27 mouse cellular contexts compared by ENCODE assay signal in genomic region chr1:43124726-43125125, GRCm38 (mm10). TPM values are rescaled to one million over a fixed set of nuclear protein-coding genes. Genes with fewer than 3 reads are reported as not detected.
A peak's percentile ranks its signal among the peaks of the same experiment; 100 is the strongest.
DNase-seq lines count a peak whose midpoint lies in the region; ATAC-seq and TF ChIP-seq lines count a peak whose summit lies in the region.
"Had no signal": no experiment of that assay in that cellular context is flagged by ENCODE, and none has a peak within 500 bp of the region (broad histone marks: within the 10 kb centered on the region; RNA-seq: fewer than 3 reads in every experiment).

No protein-coding gene starts in this region.

- TF ChIP-seq EP300 in heart, adult 2 months (IDR thresholded peaks at IDR 0.05; ENCODE audit: insufficient read depth, low read depth, low read length): 0 out of 2 replicates have a peak, but pooled peaks have one; percentile 4
- TF ChIP-seq EP300 in lung, postnatal 0 days (IDR thresholded peaks at IDR 0.05): peak; percentile 62

- no peak overlapping the region for H3K4me2 ChIP-seq in heart, embryonic 16.5 days (ENCODE audit: low read depth, low read length)
- H3K4me2 ChIP-seq in heart, embryonic 11.5 days: no peak overlapping the region
- no peak overlapping the region for H3K4me2 ChIP-seq in lung, postnatal 0 days (replicated peaks; ENCODE audit: low read depth, low read length)
- H3K4me2 ChIP-seq: forebrain, embryonic 12.5 days; hindbrain, embryonic 12.5 days; intestine, embryonic 15.5 days; limb, embryonic 13.5 days; liver, embryonic 11.5 days had no signal

- H3K79me2 ChIP-seq in heart, adult 2 months (replicated peaks; ENCODE audit: control insufficient read depth, insufficient read depth, low read length): no peaks in the 10 kb centered on the region

- peaks cover 11% of the 10 kb centered on the region for H3K36me3 ChIP-seq in heart, adult 2 months (ENCODE audit: control insufficient read depth, insufficient read depth, low read length)
- H3K36me3 ChIP-seq in heart, embryonic 16.5 days (ENCODE audit: control insufficient read depth, insufficient read depth): peaks cover 59% of the 10 kb centered on the region
- H3K36me3 ChIP-seq in heart, embryonic 11.5 days (ENCODE audit: control insufficient read depth, insufficient read depth, low read length): peaks cover 27% of the 10 kb centered on the region
- no peaks in the 10 kb centered on the region for H3K36me3 ChIP-seq in lung, postnatal 0 days (ENCODE audit: insufficient read depth, low read length)
- H3K36me3 ChIP-seq: forebrain, embryonic 12.5 days had no signal

- no peaks in the 10 kb centered on the region for H3K4me1 ChIP-seq in heart, adult 2 months (ENCODE audit: control insufficient read depth, insufficient read depth, low read length)
- peaks cover 19% of the 10 kb centered on the region for H3K4me1 ChIP-seq in heart, embryonic 16.5 days (ENCODE audit: control insufficient read depth, insufficient read depth, low read length)
- H3K4me1 ChIP-seq in heart, embryonic 11.5 days (ENCODE audit: control insufficient read depth, insufficient read depth, low read length): peaks cover 13% of the 10 kb centered on the region; the same call in 1 of the 2 replicates
- H3K4me1 ChIP-seq in lung, postnatal 0 days (ENCODE audit: insufficient read depth, low read depth, low read length): no peaks in the 10 kb centered on the region
- H3K4me1 ChIP-seq: forebrain, embryonic 12.5 days; hindbrain, embryonic 12.5 days; intestine, embryonic 15.5 days had no signal

- intact Hi-C loops in heart, adult 2 months (cut with DNase I): no loop called here

- no peaks in the 10 kb centered on the region for H3K27me3 ChIP-seq in heart, adult 2 months (ENCODE audit: control insufficient read depth, insufficient read depth, low read length)
- H3K27me3 ChIP-seq in heart, embryonic 16.5 days (ENCODE audit: control insufficient read depth, insufficient read depth, low read length): no peaks in the 10 kb centered on the region
- no peaks in the 10 kb centered on the region for H3K27me3 ChIP-seq in heart, embryonic 11.5 days (ENCODE audit: control insufficient read depth, insufficient read depth, low read length)
- no peaks in the 10 kb centered on the region for H3K27me3 ChIP-seq in lung, postnatal 0 days (replicated peaks; ENCODE audit: insufficient read depth, low read length)
- H3K27me3 ChIP-seq: forebrain, embryonic 12.5 days; hindbrain, embryonic 12.5 days; intestine, embryonic 15.5 days; limb, embryonic 13.5 days had no signal

- WGBS in heart, adult 2 months: 60% methylated on average over 4 of the region's 4 CpGs
- WGBS in heart, embryonic 16.5 days: 49% methylated on average over 4 of the region's 4 CpGs
- 61% methylated on average over 4 of the region's 4 CpGs for WGBS in heart, embryonic 11.5 days (ENCODE audit: insufficient replicate concordance)
- 51% methylated on average over 4 of the region's 4 CpGs for WGBS in lung, postnatal 0 days

- no peak overlapping the region for H3K4me3 ChIP-seq in heart, adult 2 months
- H3K4me3 ChIP-seq in heart, embryonic 16.5 days (ENCODE audit: low read length): no peak overlapping the region
- H3K4me3 ChIP-seq in heart, embryonic 11.5 days (ENCODE audit: low read depth, low read length): no peak overlapping the region
- H3K4me3 ChIP-seq in lung, postnatal 0 days (ENCODE audit: low read depth, low read length): no peak overlapping the region
- H3K4me3 ChIP-seq: forebrain, embryonic 12.5 days; hindbrain, embryonic 12.5 days; intestine, embryonic 15.5 days; layer of hippocampus, adult 2 months; limb, embryonic 13.5 days had no signal

- no peak for TF ChIP-seq CTCF in heart, adult 2 months (IDR thresholded peaks at IDR 0.05)
- no peak for TF ChIP-seq CTCF in lung, postnatal 0 days (IDR thresholded peaks at IDR 0.05)

- H3K9ac ChIP-seq in heart, adult 2 months (ENCODE audit: low read depth, low read length): no peak overlapping the region
- 0 out of 2 replicates have a peak overlapping the region, but pooled peaks have one; percentile 8 for H3K9ac ChIP-seq in heart, embryonic 16.5 days (ENCODE audit: low read length)
- H3K9ac ChIP-seq in heart, embryonic 11.5 days (ENCODE audit: low read depth, low read length): no peak overlapping the region
- H3K9ac ChIP-seq in lung, postnatal 0 days (replicated peaks; ENCODE audit: low read depth): no peak overlapping the region
- H3K9ac ChIP-seq: forebrain, embryonic 12.5 days; forebrain, postnatal 0 days; hindbrain, embryonic 12.5 days; intestine, embryonic 15.5 days; limb, embryonic 13.5 days had no signal

- ATAC-seq in heart, embryonic 16.5 days (replicated peaks; ENCODE audit: extremely low read depth, insufficient read depth, low FRiP score): peak; percentile 33; the same call in 1 of the 2 replicates
- no peak for ATAC-seq in heart, embryonic 11.5 days (replicated peaks; ENCODE audit: insufficient number of reproducible peaks, low FRiP score, low TSS enrichment)
- ATAC-seq in lung, postnatal 0 days: peak; percentile 57
- ATAC-seq: activated CD4-positive, CD25-positive, alpha-beta regulatory T cell, adult 4 months; forebrain, postnatal 0 days; hindbrain, postnatal 0 days; intestine, embryonic 15.5 days had no signal

- no peak for TF ChIP-seq POLR2A in heart, adult 2 months (IDR thresholded peaks at IDR 0.05; ENCODE audit: insufficient read depth, low read depth, low read length)

- no peaks in the 10 kb centered on the region for H3K9me3 ChIP-seq in heart, embryonic 16.5 days (replicated peaks; ENCODE audit: control insufficient read depth, low read length)
- no peaks in the 10 kb centered on the region for H3K9me3 ChIP-seq in heart, embryonic 11.5 days (replicated peaks; ENCODE audit: control insufficient read depth, low read length)
- H3K9me3 ChIP-seq in lung, postnatal 0 days (ENCODE audit: low read length): no peaks in the 10 kb centered on the region
- H3K9me3 ChIP-seq: forebrain, embryonic 12.5 days; hindbrain, embryonic 12.5 days; intestine, embryonic 15.5 days; limb, embryonic 13.5 days had no signal

- no peak for DNase-seq in heart, adult 2 months
- no peak for DNase-seq in heart, adult 18-20 months
- DNase-seq in lung, postnatal 0 days (ENCODE audit: low spot score): peak; percentile 45
- no peak for DNase-seq in lung, postnatal 10 days
- DNase-seq in lung, postnatal 36 days: peak; percentile 17
- DNase-seq in gastrocnemius, postnatal 25 days: no peak
- DNase-seq: adrenal gland, adult 2 months; adrenal gland, postnatal 36 days; cerebellum, adult 18-20 months; cerebellum, postnatal 14 days; forebrain, postnatal 0 days; kidney, adult 2 months; kidney, postnatal 36 days; midbrain, embryonic 14.5 days; retina, postnatal 1 day; right cerebral cortex, postnatal 14 days; thymus, postnatal 4 days had no signal

- no peak overlapping the region; the same call in 1 of the 2 replicates for H3K27ac ChIP-seq in heart, adult 2 months
- peak overlapping the region; percentile 59 for H3K27ac ChIP-seq in heart, embryonic 16.5 days (ENCODE audit: low read length)
- no peak overlapping the region for H3K27ac ChIP-seq in heart, embryonic 11.5 days (ENCODE audit: low read depth, low read length)
- H3K27ac ChIP-seq in lung, postnatal 0 days (ENCODE audit: low read length): no peak overlapping the region; the same call in 1 of the 2 replicates
- H3K27ac ChIP-seq: forebrain, embryonic 12.5 days; hindbrain, embryonic 12.5 days; hindbrain, postnatal 0 days; intestine, embryonic 15.5 days; layer of hippocampus, adult 2 months; limb, embryonic 13.5 days had no signal

RNA-seq across cellular contexts. Expression of gene AI597479, which starts 26.2 kb away (rescaled TPM):
- 10 to 100 TPM; 20.3 to 21.1 TPM for total RNA-seq in heart, adult 2 months (2021)
- polyA plus RNA-seq in heart, adult 2 months (2012; rRNA removed): 8.4 and 13.2 TPM in 2 replicates
- 10 to 100 TPM; 21.5 to 24.2 TPM for total RNA-seq in heart, adult 18-20 months (2021)
- polyA plus RNA-seq in heart, embryonic 16.5 days (2015; fragmentation: Nextera tagmentation; extraction: Ambion mirVana): 24.5 and 24.8 TPM in 2 replicates
- polyA plus RNA-seq in heart, embryonic 11.5 days (2014; fragmentation: Nextera tagmentation; extraction: Ambion mirVana): 22.4 and 29.8 TPM in 2 replicates
- polyA plus RNA-seq in lung, postnatal 0 days (2015; fragmentation: Nextera tagmentation; extraction: Ambion mirVana): 16.3 and 17.6 TPM in 2 replicates
- 10 to 100 TPM; 12.4 to 12.9 TPM for total RNA-seq in gastrocnemius, postnatal 25 days (2021)

RNA-seq across cellular contexts. Expression of gene Tgfbrap1, which starts 26.3 kb away (rescaled TPM):
- 10 to 100 TPM; 13.9 to 14.5 TPM for total RNA-seq in heart, adult 2 months (2021)
- 11.2 and 15.4 TPM in 2 replicates for polyA plus RNA-seq in heart, adult 2 months (2012; rRNA removed)
- 10 to 100 TPM; 14.2 to 15.1 TPM for total RNA-seq in heart, adult 18-20 months (2021)
- 7.2 and 7.3 TPM in 2 replicates for polyA plus RNA-seq in heart, embryonic 16.5 days (2015; fragmentation: Nextera tagmentation; extraction: Ambion mirVana)
- polyA plus RNA-seq in heart, embryonic 11.5 days (2014; fragmentation: Nextera tagmentation; extraction: Ambion mirVana): 8.6 and 8.7 TPM in 2 replicates
- polyA plus RNA-seq in lung, postnatal 0 days (2015; fragmentation: Nextera tagmentation; extraction: Ambion mirVana): 7.7 and 8.4 TPM in 2 replicates
- 10 to 100 TPM; 10.2 to 10.5 TPM for total RNA-seq in gastrocnemius, postnatal 25 days (2021)

Comparison
In these comparisons a context has a peak if more than half of its experiments do, and no peak if none do; other contexts are left out.
1. DNase-seq: peak in lung, postnatal 0 days (single experiment) and lung, postnatal 36 days (single experiment); none in heart, adult 2 months (0 of 2), heart, adult 18-20 months (0 of 2), lung, postnatal 10 days (single experiment) and gastrocnemius, postnatal 25 days (single experiment).